Mouse (Mus musculus) kidney, adult 8-10 months (tissue): ENCODE measurements around the gene Plxnb1.
A peak's percentile ranks its signal among the peaks of the same experiment; 100 is the strongest.

Source experiments
- DNase-seq, 2 experiments: peaks; one replicate each; pipeline ENCODE4 v3.0.0; 2022

Plxnb1 gene

DNA sequence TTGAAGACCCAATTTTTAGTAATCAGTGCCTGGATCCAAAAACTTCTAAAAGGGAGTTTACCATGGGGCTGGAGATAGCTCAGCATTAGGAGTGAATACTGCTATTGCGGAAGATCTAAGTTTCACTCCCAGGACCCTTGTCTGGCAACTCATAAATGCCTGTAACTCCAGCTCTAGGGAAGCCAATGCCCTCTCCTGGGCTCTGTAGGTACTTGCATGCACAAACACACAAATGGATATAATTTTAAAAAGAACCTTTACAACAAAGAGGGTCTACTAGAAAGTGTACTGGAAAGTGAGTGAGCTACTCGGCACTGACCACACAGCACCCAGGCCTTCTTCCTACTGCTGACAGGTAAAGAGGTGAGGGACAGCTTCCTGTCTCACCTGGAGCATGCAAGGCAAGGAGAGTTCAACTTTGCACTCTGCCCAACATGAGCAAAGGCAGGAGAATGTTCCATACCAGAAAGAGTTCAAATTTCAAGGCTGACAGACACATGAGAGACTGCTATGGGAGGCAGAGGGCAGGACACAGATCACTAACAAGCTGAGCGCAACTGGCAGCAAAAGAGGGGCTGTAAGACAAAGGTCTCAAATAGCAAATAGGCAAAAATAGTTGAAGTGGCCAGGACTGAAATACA, 27.0 kb upstream of the Plxnb1 start:
- no peak for DNase-seq

DNA sequence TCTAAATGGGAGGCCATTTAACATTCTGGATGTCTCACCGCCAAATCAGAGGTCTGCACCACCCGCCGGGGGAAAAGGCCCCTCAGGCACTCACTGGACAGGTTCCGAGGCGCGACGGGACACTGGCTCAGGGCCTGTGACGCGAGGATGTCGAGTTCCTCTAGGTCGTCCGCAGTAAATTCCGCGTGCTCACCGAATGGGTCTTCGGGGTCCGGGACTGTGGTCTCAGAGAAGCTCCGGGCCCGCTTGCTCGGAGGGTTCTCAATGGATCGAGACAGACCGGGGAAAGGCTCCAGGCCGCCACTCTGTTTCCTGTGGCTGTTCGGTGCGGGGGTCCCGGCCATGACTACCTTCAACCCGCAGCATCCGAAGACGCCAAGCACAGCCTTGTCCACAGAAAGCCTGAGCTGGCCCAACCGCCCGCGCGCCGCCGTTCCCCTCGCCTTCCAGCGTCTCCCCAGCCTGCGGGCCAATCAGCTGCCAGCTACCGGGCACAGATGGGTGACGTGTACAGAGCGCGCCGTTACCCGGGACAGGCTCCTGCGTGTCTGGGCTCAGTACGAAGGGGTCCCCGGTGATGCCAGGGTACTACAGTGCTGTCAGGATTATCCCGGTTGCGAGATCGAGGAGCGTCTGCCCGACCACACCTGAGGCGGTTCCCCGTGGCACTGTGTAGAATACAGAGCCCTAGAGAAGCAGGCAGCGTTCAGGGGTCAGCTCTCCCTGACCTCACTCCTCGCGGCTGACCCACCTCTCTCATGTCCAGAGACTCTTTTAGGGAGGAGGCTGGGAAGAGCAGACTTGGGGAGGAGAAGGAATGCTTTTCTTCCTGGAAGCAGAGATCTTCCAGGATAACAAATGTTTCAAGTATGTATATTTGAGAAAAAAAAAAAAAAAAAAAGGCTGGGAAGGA, 21.3 kb upstream of the Plxnb1 start, which contains the start of gene Atrip:
Gene Atrip (minus strand): TSS at position 464 of the 913 bp plus-strand sequence.
- peak; percentile 81 to 88 for DNase-seq

- no peak for DNase-seq
These were observed 14.7 kb upstream of the Plxnb1 start for GRCm38 (mm10) chr9:109080516-109080915.

GRCm38 (mm10) chr9:109081749-109082123, 13.5 kb upstream of the Plxnb1 start:
- no peak for DNase-seq

GRCm38 (mm10) chr9:109082124-109082800, 12.9 kb upstream of the Plxnb1 start, which contains the start of the genes Ccdc51 and Tma7:
Gene Ccdc51 (plus strand): TSS chr9:109082493.
Gene Tma7 (minus strand): TSS chr9:109082587.
- DNase-seq, result peak; percentile 86 to 89

- no peak for DNase-seq
These were observed 10.3 kb upstream of the Plxnb1 start for GRCm38 (mm10) chr9:109084922-109085321.

DNA sequence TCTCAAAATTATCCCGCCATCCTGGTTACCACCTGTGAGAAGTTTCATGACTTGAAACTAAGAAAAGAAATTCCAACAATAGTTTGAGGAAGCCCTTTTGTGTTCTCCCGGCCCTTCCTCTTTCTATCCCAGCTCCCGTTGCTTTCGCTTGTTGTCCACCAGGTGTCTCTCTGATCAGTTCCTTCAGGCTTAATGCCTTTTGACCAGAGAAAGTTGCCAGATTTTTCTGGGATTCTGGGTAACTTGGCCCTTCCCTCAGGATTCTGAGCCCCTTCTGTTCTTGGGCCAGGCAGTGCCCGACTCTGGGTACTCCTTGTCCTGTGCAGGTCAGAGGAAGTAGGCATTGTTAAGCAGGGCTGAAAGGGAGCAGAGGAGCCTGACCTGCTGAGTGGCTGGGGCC, 7.2 kb upstream of the Plxnb1 start:
- DNase-seq, result no peak

DNA sequence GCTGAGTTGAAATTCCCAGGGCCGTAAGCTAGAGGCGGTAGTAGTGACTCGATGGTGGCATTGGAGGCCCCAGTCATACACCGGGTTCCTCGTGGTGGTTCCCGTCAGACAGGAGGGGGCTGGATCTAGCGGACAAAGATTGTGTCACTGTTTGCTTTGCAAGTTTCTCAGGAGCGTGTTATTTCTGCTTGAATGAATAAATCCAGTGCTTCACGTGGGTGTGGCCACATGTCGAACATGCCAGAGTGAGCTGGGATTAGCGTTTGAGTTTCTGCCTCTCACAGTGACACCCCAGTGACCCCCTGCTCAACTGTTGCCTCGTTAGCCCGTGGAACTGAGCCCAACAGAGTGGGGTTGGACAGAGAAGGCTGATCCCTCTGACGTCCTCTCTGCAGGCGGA, 4.7 kb upstream of the Plxnb1 start:
- DNase-seq, result no peak

DNA sequence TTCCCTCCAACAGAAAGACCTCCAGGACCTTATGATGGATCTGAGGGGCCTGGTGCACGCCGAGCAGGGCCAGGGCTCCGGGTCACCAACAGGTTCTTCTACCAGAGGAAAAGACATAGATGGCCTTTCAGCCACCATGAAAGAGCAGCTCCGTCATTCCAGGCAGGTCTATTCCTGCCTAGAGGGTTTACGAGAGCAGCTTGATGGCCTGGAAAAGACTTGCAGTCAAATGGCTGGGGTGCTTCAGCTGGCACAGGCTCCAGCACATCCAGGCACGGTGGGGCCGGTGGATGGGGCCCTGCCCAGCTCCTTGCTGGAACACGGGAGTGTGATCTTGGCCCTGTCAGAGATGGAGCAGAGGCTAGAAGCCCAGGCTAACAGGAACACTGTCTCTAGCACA, 3.4 kb upstream of the Plxnb1 start:
- DNase-seq, result no peak

- peak in 1 of 2 experiments; percentile 48 for DNase-seq
These were observed 2.4 kb upstream of the Plxnb1 start for GRCm38 (mm10) chr9:109092799-109093198.

DNA sequence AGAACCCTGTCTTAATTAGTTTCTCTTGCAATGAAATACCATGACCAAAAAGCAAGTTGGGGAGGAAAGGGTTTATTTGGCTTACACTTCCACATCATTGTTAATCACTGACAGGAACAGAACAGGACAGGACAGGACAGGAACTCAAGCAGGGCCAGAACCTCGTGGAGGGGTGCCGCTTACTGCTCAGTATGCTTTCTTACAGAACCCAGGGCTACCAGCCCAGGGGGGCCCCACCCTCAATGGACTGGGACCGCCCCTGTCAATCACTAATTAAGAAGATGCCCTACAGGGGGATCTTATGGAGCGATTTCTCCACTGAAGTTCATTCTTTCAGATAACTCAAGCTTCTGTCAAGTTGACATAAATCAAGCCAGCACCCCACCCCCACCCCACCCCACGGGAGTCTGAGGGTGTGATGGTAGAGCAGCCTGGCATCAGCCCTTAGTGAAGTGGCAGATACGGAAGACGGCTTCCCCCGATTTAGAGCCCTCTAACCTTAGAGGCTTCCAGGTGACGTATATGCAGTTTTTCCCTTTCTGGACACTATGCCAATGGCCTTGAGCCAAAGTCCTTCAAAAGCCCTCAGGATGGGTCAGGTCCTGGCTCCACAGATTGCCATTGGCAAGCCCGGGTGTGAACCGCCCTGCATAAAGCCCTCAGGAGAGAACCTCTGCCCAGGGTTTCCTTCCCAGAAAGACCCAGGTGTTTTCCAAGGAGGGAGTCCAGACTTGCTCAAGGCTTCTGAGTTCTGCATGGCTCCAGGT, 1.2 kb upstream of the Plxnb1 start:
- DNase-seq, result peak; percentile 69

GRCm38 (mm10) chr9:109094553-109095136, 544 bp upstream of the Plxnb1 start:
- DNase-seq, result peak in 1 of 2 experiments; percentile 54

- DNase-seq, result no peak
These were observed 1.1 kb downstream of the Plxnb1 start for GRCm38 (mm10) chr9:109096251-109096661.

GRCm38 (mm10) chr9:109096856-109097255, 1.7 kb downstream of the Plxnb1 start:
- DNase-seq, result no peak

DNA sequence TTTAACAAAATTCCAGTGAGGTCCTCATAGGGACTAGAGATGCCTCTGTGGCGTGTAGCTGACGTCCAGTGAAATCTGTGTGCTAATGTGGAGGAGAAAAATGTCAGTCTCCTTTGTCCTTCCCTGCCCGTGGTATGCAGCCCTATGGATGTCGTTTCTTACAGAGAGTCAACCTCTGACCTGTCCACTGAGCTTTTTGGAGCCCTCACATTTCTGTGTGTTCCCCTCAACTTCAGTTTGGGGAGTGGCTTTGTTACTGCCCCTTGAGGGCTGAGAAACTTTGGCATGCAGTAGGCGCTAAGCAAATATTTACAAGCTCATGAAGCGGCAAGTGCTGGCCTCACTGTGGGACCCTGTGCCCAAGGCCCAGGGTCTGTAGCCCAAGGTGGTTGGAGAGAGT, 2.1 kb downstream of the Plxnb1 start:
- DNase-seq, result no peak

DNA sequence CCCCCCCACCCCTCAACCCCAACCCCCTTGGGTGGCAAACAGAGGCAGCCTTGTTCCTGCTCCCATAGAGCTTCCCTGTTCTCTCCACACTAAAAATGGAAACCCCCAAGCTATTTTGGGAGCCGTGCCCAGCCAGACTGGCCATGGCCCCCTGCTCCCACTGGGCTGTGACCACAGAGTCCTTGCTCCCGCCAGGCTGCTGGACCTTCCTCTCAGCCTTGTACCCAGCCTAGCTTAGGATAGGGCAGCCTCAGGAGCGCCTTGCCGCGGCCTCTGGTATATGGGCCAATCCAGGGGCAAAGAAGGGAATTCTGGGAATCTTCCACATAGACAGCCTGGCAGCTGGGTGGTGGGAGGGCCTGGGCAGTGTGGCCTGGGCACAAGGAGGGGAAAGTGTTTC, 2.6 kb downstream of the Plxnb1 start:
- no peak for DNase-seq

- DNase-seq, result no peak
These were observed 3.2 kb downstream of the Plxnb1 start for GRCm38 (mm10) chr9:109098366-109098765.

GRCm38 (mm10) chr9:109098969-109099368, 3.8 kb downstream of the Plxnb1 start:
- DNase-seq, result peak; percentile 66 to 83

GRCm38 (mm10) chr9:109100307-109100928, 5.2 kb downstream of the Plxnb1 start:
- no peak for DNase-seq

- no peak for DNase-seq
These were observed 6.8 kb downstream of the Plxnb1 start for GRCm38 (mm10) chr9:109101933-109102445.

- DNase-seq, result no peak
These were observed 7.4 kb downstream of the Plxnb1 start for GRCm38 (mm10) chr9:109102541-109102940.
